Mouse (Mus musculus) stomach, embryonic 15.5 days (tissue): Measurements from ENCODE around the gene Adam4. TPM values are rescaled to one million over a fixed set of nuclear protein-coding genes. Genes with fewer than 3 reads are reported as not detected.
"Not testable (repeated sequence)": the region's sequence is repeated elsewhere in the genome, so short reads cannot be mapped to it uniquely, and the experiment has no call there.

Source experiments
- ATAC-seq: fragments of 200-750 bp; cut with Nextera tagmentation; 2 replicates; pipeline ENCODE4 v1.8.0; 2017; ENCODE audit warnings: low read depth, moderate number of reproducible peaks, moderate TSS enrichment; ENCODE audit not compliant: insufficient read depth, low FRiP score
- H3K27ac ChIP-seq: fragments of 300-500 bp; sonication (generic); 2 replicates; pipeline ENCODE4 v1.5.1; 2015; ENCODE audit warnings: mild to moderate bottlenecking, inconsistent platforms
- H3K27me3 ChIP-seq: fragments of 300-500 bp; sonication (generic); replicated peaks from 2 replicates; pipeline ENCODE4 v1.6.1; 2015; ENCODE audit warnings: inconsistent platforms
- H3K36me3 ChIP-seq: fragments of 300-500 bp; sonication (generic); 2 replicates; pipeline ENCODE4 v1.6.1; 2015; ENCODE audit warnings: inconsistent platforms
- H3K4me1 ChIP-seq: fragments of 300-500 bp; sonication (generic); 2 replicates; pipeline ENCODE4 v1.6.1; 2015; ENCODE audit warnings: inconsistent platforms
- H3K4me2 ChIP-seq: fragments of 300-500 bp; sonication (generic); 2 replicates; pipeline ENCODE4 v1.6.1; 2015; ENCODE audit warnings: mild to moderate bottlenecking, inconsistent platforms
- H3K4me3 ChIP-seq: fragments of 300-500 bp; sonication (generic); replicated peaks from 2 replicates; pipeline ENCODE4 v1.5.1; 2015; ENCODE audit warnings: inconsistent platforms
- H3K9ac ChIP-seq: fragments of 300-500 bp; sonication (generic); 2 replicates; pipeline ENCODE4 v1.6.1; 2015; ENCODE audit warnings: inconsistent platforms
- H3K9me3 ChIP-seq: fragments of 300-500 bp; sonication (generic); 2 replicates; pipeline ENCODE4 v1.6.1; 2016; ENCODE audit warnings: inconsistent platforms
- WGBS: fragments of 180-500 bp; shearing (Covaris S2); methylation state at CpG from one replicate; pipeline ENCODE4 v1.1.7; 2015; 5-methylcytosine and 5-hydroxymethylcytosine counted together
- polyA plus RNA-seq: library from polyadenylated mRNA; unstranded; fragments of >200 nt; fragmentation: Nextera tagmentation; extraction: Ambion mirVana; gene quantifications from 2 replicates; pipeline ENCODE4 v1.2.1, GENCODE M21; 2015

Gene Adam4
- polyA plus RNA-seq: 0.65 and 0.67 TPM in 2 replicates

GRCm38 (mm10) chr12:81421846-81422245 lies at the start of gene Adam4:
Gene Adam4, minus strand, starts transcription at chr12:81421946.
- H3K27me3 ChIP-seq: no peaks in the 10 kb centered on the region
- no peak within 1 kb of the TSS for H3K4me3 ChIP-seq
- no peaks in the 10 kb centered on the region for H3K9me3 ChIP-seq
- H3K4me1 ChIP-seq: no peaks in the 10 kb centered on the region
- no peak within 1 kb of the TSS for H3K27ac ChIP-seq
- ATAC-seq: no peak
- no peak within 1 kb of the TSS for H3K4me2 ChIP-seq
- no peak within 1 kb of the TSS for H3K9ac ChIP-seq
- H3K36me3 ChIP-seq: 0 out of 2 replicates have a peak, but pooled peaks cover 6% of the 10 kb centered on the region
- WGBS: 86% methylated on average over 1 of the region's 1 CpGs

GRCm38 (mm10) chr12:81459051-81459450 lies 37.3 kb upstream of the Adam4 start:
- H3K9ac ChIP-seq, H3K4me3 ChIP-seq, H3K9me3 ChIP-seq, ATAC-seq, H3K4me2 ChIP-seq, H3K36me3 ChIP-seq, H3K27me3 ChIP-seq, H3K27ac ChIP-seq, H3K4me1 ChIP-seq: not testable (repeated sequence)
- 95% methylated on average over 7 of the region's 7 CpGs for WGBS

GRCm38 (mm10) chr12:81438985-81439384 lies 17.2 kb upstream of the Adam4 start:
- not testable (repeated sequence) for ATAC-seq, H3K36me3 ChIP-seq, H3K4me2 ChIP-seq, H3K9me3 ChIP-seq, H3K4me1 ChIP-seq, H3K27me3 ChIP-seq, H3K9ac ChIP-seq, H3K27ac ChIP-seq, H3K4me3 ChIP-seq
- 82% methylated on average over 9 of the region's 9 CpGs for WGBS

GRCm38 (mm10) chr12:81434778-81435177 lies 13.0 kb upstream of the Adam4 start:
- WGBS: 62% methylated on average over 2 of the region's 2 CpGs
- not testable (repeated sequence) for H3K9ac ChIP-seq, H3K27me3 ChIP-seq, H3K9me3 ChIP-seq, H3K36me3 ChIP-seq, H3K4me3 ChIP-seq, H3K4me1 ChIP-seq, H3K27ac ChIP-seq, H3K4me2 ChIP-seq, ATAC-seq

- no peak overlapping the region for H3K27ac ChIP-seq
- WGBS: 66% methylated on average over 3 of the region's 3 CpGs
- H3K9me3 ChIP-seq: no peaks in the 10 kb centered on the region
- H3K36me3 ChIP-seq: no peaks in the 10 kb centered on the region
- ATAC-seq: no peak
- H3K27me3 ChIP-seq: no peaks in the 10 kb centered on the region
- H3K4me3 ChIP-seq: no peak overlapping the region
- no peak overlapping the region for H3K9ac ChIP-seq
- H3K4me2 ChIP-seq: no peak overlapping the region
- H3K4me1 ChIP-seq: no peaks in the 10 kb centered on the region
These were observed 8.5 kb downstream of the Adam4 start for GRCm38 (mm10) chr12:81413211-81413610.

GRCm38 (mm10) chr12:81408966-81409365 lies 12.8 kb downstream of the Adam4 start:
- WGBS: 82% methylated on average over 3 of the region's 3 CpGs
- no peak overlapping the region for H3K4me3 ChIP-seq
- no peak overlapping the region for H3K4me2 ChIP-seq
- no peaks in the 10 kb centered on the region for H3K4me1 ChIP-seq
- no peak overlapping the region for H3K9ac ChIP-seq
- no peak overlapping the region for H3K27ac ChIP-seq
- no peaks in the 10 kb centered on the region for H3K36me3 ChIP-seq
- no peaks in the 10 kb centered on the region for H3K27me3 ChIP-seq
- no peak for ATAC-seq
- H3K9me3 ChIP-seq: no peaks in the 10 kb centered on the region

- Histone ChIP-seq H3K9me3 (no peaks in the 10 kb centered on the region), H3K4me1 (no peaks in the 10 kb centered on the region), H3K36me3 (no peaks in the 10 kb centered on the region), H3K4me2 (no peak overlapping the region), H3K4me3 (no peak overlapping the region), H3K27me3 (no peaks in the 10 kb centered on the region), H3K9ac (no peak overlapping the region), H3K27ac (no peak overlapping the region)
- 12% methylated on average over 1 of the region's 1 CpGs for WGBS
- ATAC-seq: no peak
These were observed 19.6 kb downstream of the Adam4 start for GRCm38 (mm10) chr12:81402187-81402586.

- not testable (repeated sequence) for H3K27ac ChIP-seq, H3K4me1 ChIP-seq, ATAC-seq, H3K4me2 ChIP-seq, H3K36me3 ChIP-seq, H3K4me3 ChIP-seq, H3K27me3 ChIP-seq, H3K9me3 ChIP-seq, H3K9ac ChIP-seq
- 75% methylated on average over 1 of the region's 1 CpGs for WGBS
These were observed 42.4 kb downstream of the Adam4 start, which contains the start of gene Gm4787 for GRCm38 (mm10) chr12:81379364-81379763. Gene Gm4787, minus strand, starts transcription at chr12:81379464.

Other genes starting within 250 kb of the Adam4 start
- 0.43 and 0.63 TPM in 2 replicates for gene Slc8a3, start 88.8 kb downstream of the Adam4 start, polyA plus RNA-seq
- 0.09 and 0.27 TPM in 2 replicates for gene Gm4787, start 42.5 kb downstream of the Adam4 start, polyA plus RNA-seq
- gene Cox16, start 63.2 kb upstream of the Adam4 start, polyA plus RNA-seq: 150 and 155 TPM in 2 replicates
- 25.9 and 26.3 TPM in 2 replicates for gene Gm20498, start 111.0 kb upstream of the Adam4 start, polyA plus RNA-seq
- 40.3 and 43.6 TPM in 2 replicates for gene Synj2bp, start 111.0 kb upstream of the Adam4 start, polyA plus RNA-seq
- gene Adam21, start 146.5 kb upstream of the Adam4 start, polyA plus RNA-seq: 0.19 and 0.28 TPM in 2 replicates
- 66.4 and 67.1 TPM in 2 replicates for gene Med6, start 173.1 kb upstream of the Adam4 start, polyA plus RNA-seq
- gene Ttc9, start 209.3 kb upstream of the Adam4 start, polyA plus RNA-seq: 6.6 and 6.8 TPM in 2 replicates